In genomic region chr2:63120316-63120715, GRCm38 (mm10) we compare ENCODE assay signal across 33 mouse cellular contexts.
"Had no signal": no experiment of that assay in that cellular context is flagged by ENCODE, and none has a peak within 500 bp of the region (broad histone marks: within the 10 kb centered on the region; RNA-seq: fewer than 3 reads in every experiment).

No protein-coding gene starts in this region.

- H3K9ac ChIP-seq: heart, embryonic 12.5 days; heart, embryonic 13.5 days; heart, embryonic 15.5 days; hindbrain, embryonic 12.5 days; hindbrain, embryonic 13.5 days; hindbrain, embryonic 14.5 days; hindbrain, embryonic 15.5 days; intestine, embryonic 15.5 days; kidney, embryonic 15.5 days had no signal

- ATAC-seq: hindbrain, embryonic 16.5 days; hindbrain, postnatal 0 days; inflammation-experienced regulatory T-cells, adult 6 months; intestine, embryonic 15.5 days had no signal

- H3K36me3 ChIP-seq: heart, embryonic 10.5 days; heart, embryonic 12.5 days; heart, embryonic 13.5 days; heart, embryonic 15.5 days; hindbrain, embryonic 10.5 days; hindbrain, embryonic 12.5 days; hindbrain, embryonic 13.5 days; hindbrain, embryonic 15.5 days; intestine, embryonic 15.5 days; kidney, embryonic 15.5 days had no signal

- H3K4me1 ChIP-seq: heart, embryonic 13.5 days; heart, embryonic 15.5 days; intestine, embryonic 15.5 days; kidney, embryonic 15.5 days had no signal

- H3K9me3 ChIP-seq: heart, embryonic 10.5 days; heart, embryonic 12.5 days; heart, embryonic 13.5 days; heart, embryonic 15.5 days; hindbrain, embryonic 10.5 days; hindbrain, embryonic 12.5 days; hindbrain, embryonic 13.5 days; hindbrain, embryonic 15.5 days; intestine, embryonic 15.5 days; kidney, embryonic 15.5 days had no signal

- H3K27ac ChIP-seq: heart, embryonic 10.5 days; heart, embryonic 13.5 days; heart, embryonic 15.5 days; hindbrain, embryonic 10.5 days; hindbrain, embryonic 12.5 days; hindbrain, embryonic 13.5 days; hindbrain, embryonic 14.5 days; hindbrain, embryonic 15.5 days; hindbrain, postnatal 0 days; intestine, embryonic 15.5 days; kidney, embryonic 15.5 days; kidney, postnatal 0 days; layer of hippocampus, adult 2 months had no signal

- DNase-seq: heart, postnatal 10 days; heart, postnatal 14 days; heart, postnatal 36 days; heart, postnatal 4 days; kidney, adult 11 months; kidney, adult 18-20 months; kidney, adult 2 months; kidney, adult 8-10 months; kidney, adult 9 months; kidney, postnatal 10 days; kidney, postnatal 14 days; kidney, postnatal 25 days; kidney, postnatal 36 days; kidney, postnatal 4 days; layer of hippocampus, adult 9-11 months; layer of hippocampus, postnatal 36 days had no signal

- H3K4me3 ChIP-seq: heart, embryonic 10.5 days; heart, embryonic 12.5 days; heart, embryonic 13.5 days; heart, embryonic 15.5 days; hindbrain, embryonic 10.5 days; hindbrain, embryonic 12.5 days; hindbrain, embryonic 13.5 days; hindbrain, embryonic 15.5 days; intestine, embryonic 15.5 days; kidney, embryonic 15.5 days; layer of hippocampus, adult 2 months had no signal

- H3K27me3 ChIP-seq: heart, embryonic 12.5 days; heart, embryonic 13.5 days; heart, embryonic 15.5 days; hindbrain, embryonic 12.5 days; hindbrain, embryonic 13.5 days; hindbrain, embryonic 15.5 days; intestine, embryonic 15.5 days; kidney, embryonic 15.5 days had no signal

- H3K4me2 ChIP-seq: heart, embryonic 11.5 days; heart, embryonic 12.5 days; heart, embryonic 13.5 days; heart, embryonic 15.5 days; hindbrain, embryonic 12.5 days; hindbrain, embryonic 13.5 days; hindbrain, embryonic 14.5 days; hindbrain, embryonic 15.5 days; intestine, embryonic 15.5 days; kidney, embryonic 15.5 days had no signal
